Mouse (Mus musculus) E14TG2a.4 (cell line): Measurements from ENCODE around the gene Wwox.

Experiments used
- CTCF ChIP-seq: conservative IDR thresholded peaks from 2 replicates; pipeline ENCODE4 v1.5.1; 2014; ENCODE audit warnings: low read length
- POU5F1 ChIP-seq: IDR thresholded peaks from 2 replicates; pipeline ENCODE4 v1.6.1; 2014; ENCODE audit warnings: low read length, borderline replicate concordance

- no peak; the same call in 1 of the 2 replicates for TF ChIP-seq CTCF
- TF ChIP-seq POU5F1: no peak
These were observed 742 bp downstream of the Wwox start for GRCm38 (mm10) chr8:114440205-114440589.
